In the genomic region with DNA sequence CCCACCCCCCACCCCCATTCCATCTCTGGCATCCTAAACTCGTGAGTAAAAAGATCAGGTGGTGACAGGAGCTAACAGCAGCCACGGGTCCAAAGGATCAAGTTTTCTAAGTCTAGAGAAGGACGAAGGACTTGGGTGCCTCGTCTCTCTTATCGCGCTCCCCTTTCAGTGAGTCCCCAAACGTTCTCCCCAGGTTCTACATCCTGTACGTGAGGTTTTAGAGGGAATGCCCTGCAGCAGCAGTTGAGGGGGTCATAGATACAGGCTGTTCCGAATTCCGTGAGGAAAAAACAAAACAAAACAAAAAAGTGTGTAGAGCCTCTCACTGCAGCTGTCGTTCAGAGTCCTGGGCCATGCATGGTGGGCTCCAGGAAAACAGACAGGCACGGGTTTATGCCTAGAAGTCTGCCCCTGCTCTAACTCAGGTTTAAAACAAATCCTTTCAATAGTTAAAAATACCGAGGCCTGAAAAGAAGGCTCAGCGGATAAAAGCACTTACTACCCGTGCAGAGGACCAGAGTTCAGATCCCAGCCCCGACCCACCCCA, we compare ENCODE assay signal across 9 mouse cellular contexts. TPM values are rescaled to one million over a fixed set of nuclear protein-coding genes. Genes with fewer than 3 reads are reported as not detected.
A peak's percentile ranks its signal among the peaks of the same experiment; 100 is the strongest.
DNase-seq lines count a peak whose midpoint lies in the region; ATAC-seq and TF ChIP-seq lines count a peak whose summit lies in the region.
"Had no signal": no experiment of that assay in that cellular context is flagged by ENCODE, and none has a peak within 500 bp of the region (broad histone marks: within the 10 kb centered on the region; RNA-seq: fewer than 3 reads in every experiment).

No protein-coding gene starts in this region.

- no peak for TF ChIP-seq EP300 in ES-Bruce4 (IDR thresholded peaks at IDR 0.05; ENCODE audit: insufficient read depth, low read depth, low read length)
- TF ChIP-seq EP300 in liver, embryonic 14.5 days (IDR thresholded peaks at IDR 0.05; ENCODE audit: low read depth) = no peak

- no peaks in the 10 kb centered on the region; the same call in 1 of the 2 replicates for H3K9me3 ChIP-seq in ES-Bruce4 (replicated peaks; ENCODE audit: control insufficient read depth, insufficient read depth, low read length, poor library complexity, severe bottlenecking)
- H3K9me3 ChIP-seq in forebrain, embryonic 16.5 days (ENCODE audit: control insufficient read depth, low read length) = no peaks in the 10 kb centered on the region
- no peaks in the 10 kb centered on the region for H3K9me3 ChIP-seq in liver, embryonic 14.5 days (ENCODE audit: control insufficient read depth, low read length)

- H3K4me3 ChIP-seq in ES-Bruce4 (ENCODE audit: low read depth, low read length) = no peak overlapping the region
- no peak overlapping the region for H3K4me3 ChIP-seq in forebrain, embryonic 16.5 days (replicated peaks; ENCODE audit: low read length)
- H3K4me3 ChIP-seq in liver, embryonic 14.5 days (ENCODE audit: insufficient read depth in 1 of 2, low read depth in 2 of 2, low read length in 2 of 2) = peak overlapping the region; percentile 62 to 80

- peak overlapping the region; percentile 70; the same call in 1 of the 2 replicates for H3K9ac ChIP-seq in ES-Bruce4 (ENCODE audit: low read depth, poor library complexity, severe bottlenecking)
- no peak overlapping the region for H3K9ac ChIP-seq in forebrain, embryonic 16.5 days (replicated peaks; ENCODE audit: low read depth, low read length)
- H3K9ac ChIP-seq in liver, embryonic 14.5 days (replicated peaks) = peak overlapping the region; percentile 77

- TF ChIP-seq CTCF in ES-Bruce4 (IDR thresholded peaks at IDR 0.05; ENCODE audit: low read depth, low read length) = no peak
- no peak for TF ChIP-seq CTCF in liver, embryonic 14.5 days (IDR thresholded peaks at IDR 0.05; ENCODE audit: low read depth)

- TF ChIP-seq POLR2A in ES-Bruce4 (IDR thresholded peaks at IDR 0.05; ENCODE audit: insufficient read depth, low read length) = no peak

- peak overlapping the region; percentile 48 for H3K4me2 ChIP-seq in forebrain, embryonic 16.5 days (ENCODE audit: low read length)
- peak overlapping the region; percentile 91 for H3K4me2 ChIP-seq in liver, embryonic 14.5 days (ENCODE audit: low read depth)

- ATAC-seq in forebrain, embryonic 16.5 days = no peak
- no peak for ATAC-seq in liver, embryonic 14.5 days (ENCODE audit: insufficient read depth)

- peaks cover 6% of the 10 kb centered on the region for H3K27me3 ChIP-seq in ES-Bruce4 (ENCODE audit: control insufficient read depth, insufficient read depth, low read length, poor library complexity, severe bottlenecking)
- peaks cover 16% of the 10 kb centered on the region for H3K27me3 ChIP-seq in forebrain, embryonic 16.5 days (replicated peaks; ENCODE audit: control insufficient read depth, insufficient read depth, low read length)
- peaks cover 13% of the 10 kb centered on the region for H3K27me3 ChIP-seq in liver, embryonic 14.5 days (ENCODE audit: control insufficient read depth, insufficient read depth, low read length)

- peak; percentile 45 for DNase-seq in heart, adult 11 months
- no peak for DNase-seq in heart, adult 8-10 months (ENCODE audit: low spot score)
- DNase-seq in liver, embryonic 14.5 days (ENCODE audit: low read depth in 3 of 3, low spot score in 3 of 3) = no peak
- no peak for DNase-seq in ovary, postnatal 14 days (ENCODE audit: low spot score)
- DNase-seq in spleen, postnatal 14 days (ENCODE audit: low spot score in 2 of 2) = no peak
- no peak for DNase-seq in urinary bladder, postnatal 25 days (ENCODE audit: low spot score)
- DNase-seq: right cerebral cortex, postnatal 14 days had no signal

- no peaks in the 10 kb centered on the region for H3K4me1 ChIP-seq in ES-Bruce4 (ENCODE audit: control insufficient read depth, insufficient read depth, low read length)
- peaks cover 12% of the 10 kb centered on the region for H3K4me1 ChIP-seq in forebrain, embryonic 16.5 days (replicated peaks; ENCODE audit: control insufficient read depth, insufficient read depth, low read length)
- peaks cover 6 to 9% of the 10 kb centered on the region in 2 experiments for H3K4me1 ChIP-seq in liver, embryonic 14.5 days (replicated peaks; ENCODE audit: control insufficient read depth in 2 of 2, insufficient read depth in 2 of 2, low read length in 1 of 2)

- no peak overlapping the region for H3K27ac ChIP-seq in ES-Bruce4 (ENCODE audit: insufficient read depth, low read length)
- no peak overlapping the region for H3K27ac ChIP-seq in forebrain, embryonic 16.5 days (ENCODE audit: low read length)
- H3K27ac ChIP-seq in liver, embryonic 14.5 days = no peak overlapping the region

- 4% methylated on average over 16 of the region's 16 CpGs for WGBS in forebrain, embryonic 16.5 days
- 17% methylated on average over 16 of the region's 16 CpGs for WGBS in liver, embryonic 14.5 days (ENCODE audit: insufficient replicate concordance)

- no peaks in the 10 kb centered on the region for H3K36me3 ChIP-seq in ES-Bruce4 (ENCODE audit: control insufficient read depth, insufficient read depth, low read length, poor library complexity, severe bottlenecking)
- H3K36me3 ChIP-seq in forebrain, embryonic 16.5 days (ENCODE audit: control insufficient read depth, insufficient read depth) = no peaks in the 10 kb centered on the region
- no peaks in the 10 kb centered on the region for H3K36me3 ChIP-seq in liver, embryonic 14.5 days (replicated peaks; ENCODE audit: control insufficient read depth, insufficient read depth, low read depth)

RNA-seq across cellular contexts. Expression of a gene that starts 16.7 kb away (rescaled TPM):
- total RNA-seq in heart, adult 8-10 months (2022) = 10 to 100 TPM; 27.2 to 32.6 (median 31.2) TPM
- polyA plus RNA-seq in ES-Bruce4 (2011; ENCODE audit: insufficient read depth, insufficient read length, low read depth, missing spikeins) = 13.2 and 15.5 TPM in 2 replicates
- polyA plus RNA-seq in forebrain, embryonic 16.5 days (2015; fragmentation: Nextera tagmentation; extraction: Ambion mirVana) = 3.2 and 5.7 TPM in 2 replicates
- polyA plus RNA-seq in liver, embryonic 14.5 days (2012; rRNA removed) = 14.5 and 18.9 TPM in 2 replicates
- polyA plus RNA-seq in liver, embryonic 14.5 days (2014; fragmentation: Nextera tagmentation; extraction: Ambion mirVana) = 2.5 and 3.1 TPM in 2 replicates

Comparison
In these comparisons a context has a peak if more than half of its experiments do, and no peak if none do; other contexts are left out.
1. H3K4me3 ChIP-seq: peak in liver, embryonic 14.5 days (2 of 2); none in ES-Bruce4 (single experiment) and forebrain, embryonic 16.5 days (single experiment).